Mouse (Mus musculus): ENCODE measurements at regions not wholly inside any gene's neighbourhood (a gene's known extent, or its start where the extent isn't known, plus 50 kb on each side); places are given as distances from the start of the nearest gene placed in this dataset.

GRCm38 (mm10) chr9:43942147-43942546 is 101.0 kb upstream of the Thy1 start:
- no peaks in the 10 kb centered on the region for H3K36me3 ChIP-seq (ENCODE audit: control insufficient read depth, insufficient read depth, low read length)
- no peak overlapping the region for H3K4me3 ChIP-seq (ENCODE audit: low read length)
- H3K9ac ChIP-seq (ENCODE audit: low read depth, low read length) = no peak overlapping the region
- peaks cover 2% of the 10 kb centered on the region; the same call in 1 of the 2 replicates for H3K27me3 ChIP-seq (replicated peaks; ENCODE audit: control insufficient read depth, insufficient read depth, low read length)
- ATAC-seq = no peak
- H3K27ac ChIP-seq (ENCODE audit: low read depth, low read length) = no peak overlapping the region
- peaks cover 3% of the 10 kb centered on the region for H3K4me1 ChIP-seq (ENCODE audit: control insufficient read depth, insufficient read depth, low read depth, low read length)
- H3K9me3 ChIP-seq (ENCODE audit: control insufficient read depth, low read length) = no peaks in the 10 kb centered on the region
- WGBS = 83% methylated on average over 5 of the region's 5 CpGs
- no peak overlapping the region for H3K4me2 ChIP-seq (ENCODE audit: low read length)

DNA sequence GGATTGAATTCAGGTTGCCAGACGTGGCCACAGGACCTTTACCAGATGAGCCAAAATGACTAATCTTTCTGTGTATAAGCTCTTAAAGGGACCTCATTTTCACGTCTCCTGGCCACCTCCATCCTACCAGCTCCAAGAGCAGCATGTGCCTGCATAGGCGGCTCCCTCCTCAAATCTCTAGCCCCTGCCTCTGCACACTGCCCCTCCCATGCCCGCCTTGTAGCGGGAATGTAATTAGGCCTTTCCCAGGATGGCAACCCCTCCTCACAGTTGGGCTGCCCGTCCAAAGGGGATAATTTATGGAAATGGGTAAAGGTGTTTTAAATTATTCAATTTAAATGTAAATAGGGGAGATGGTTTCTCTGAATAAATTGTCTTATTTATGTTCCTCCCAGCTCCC is 99.7 kb upstream of the Thy1 start:
- Histone ChIP-seq H3K9ac (ENCODE audit: low read depth, low read length) (no peak overlapping the region), H3K27me3 (replicated peaks; ENCODE audit: control insufficient read depth, insufficient read depth, low read length) (peaks cover 2% of the 10 kb centered on the region; the same call in 1 of the 2 replicates), H3K4me2 (ENCODE audit: low read length) (no peak overlapping the region), H3K27ac (ENCODE audit: low read depth, low read length) (no peak overlapping the region), H3K9me3 (ENCODE audit: control insufficient read depth, low read length) (no peaks in the 10 kb centered on the region), H3K4me3 (ENCODE audit: low read length) (no peak overlapping the region), H3K36me3 (ENCODE audit: control insufficient read depth, insufficient read depth, low read length) (no peaks in the 10 kb centered on the region), H3K4me1 (ENCODE audit: control insufficient read depth, insufficient read depth, low read depth, low read length) (peaks cover 5% of the 10 kb centered on the region)
- ATAC-seq = no peak
- 19% methylated on average over 6 of the region's 6 CpGs for WGBS

- Histone ChIP-seq H3K36me3 (ENCODE audit: control insufficient read depth, insufficient read depth, low read length) (no peaks in the 10 kb centered on the region), H3K4me2 (ENCODE audit: low read length) (no peak overlapping the region), H3K9me3 (ENCODE audit: control insufficient read depth, low read length) (no peaks in the 10 kb centered on the region), H3K4me3 (ENCODE audit: low read length) (no peak overlapping the region), H3K9ac (ENCODE audit: low read depth, low read length) (no peak overlapping the region), H3K27ac (ENCODE audit: low read depth, low read length) (no peak overlapping the region), H3K27me3 (replicated peaks; ENCODE audit: control insufficient read depth, insufficient read depth, low read length) (peaks cover 2% of the 10 kb centered on the region; the same call in 1 of the 2 replicates), H3K4me1 (ENCODE audit: control insufficient read depth, insufficient read depth, low read depth, low read length) (peaks cover 2% of the 10 kb centered on the region)
- 63% methylated on average over 13 of the region's 13 CpGs for WGBS
- ATAC-seq = peak; percentile 68
Observed at GRCm38 (mm10) chr9:43944816-43945741, 98.1 kb upstream of the Thy1 start.

GRCm38 (mm10) chr9:43945997-43946649 is 97.1 kb upstream of the Thy1 start:
- Histone ChIP-seq H3K4me1 (ENCODE audit: control insufficient read depth, insufficient read depth, low read depth, low read length) (peaks cover 2% of the 10 kb centered on the region), H3K36me3 (ENCODE audit: control insufficient read depth, insufficient read depth, low read length) (no peaks in the 10 kb centered on the region), H3K27me3 (replicated peaks; ENCODE audit: control insufficient read depth, insufficient read depth, low read length) (peaks cover 2% of the 10 kb centered on the region; the same call in 1 of the 2 replicates), H3K4me3 (ENCODE audit: low read length) (no peak overlapping the region), H3K4me2 (ENCODE audit: low read length) (no peak overlapping the region), H3K9me3 (ENCODE audit: control insufficient read depth, low read length) (no peaks in the 10 kb centered on the region), H3K27ac (ENCODE audit: low read depth, low read length) (no peak overlapping the region), H3K9ac (ENCODE audit: low read depth, low read length) (no peak overlapping the region)
- no peak for ATAC-seq
- WGBS = 85% methylated on average over 13 of the region's 13 CpGs

- Histone ChIP-seq H3K36me3 (ENCODE audit: control insufficient read depth, insufficient read depth, low read length) (no peaks in the 10 kb centered on the region), H3K9me3 (ENCODE audit: control insufficient read depth, low read length) (no peaks in the 10 kb centered on the region), H3K4me1 (ENCODE audit: control insufficient read depth, insufficient read depth, low read depth, low read length) (peaks cover 2% of the 10 kb centered on the region), H3K4me3 (ENCODE audit: low read length) (no peak overlapping the region), H3K9ac (ENCODE audit: low read depth, low read length) (no peak overlapping the region), H3K4me2 (ENCODE audit: low read length) (no peak overlapping the region), H3K27ac (ENCODE audit: low read depth, low read length) (no peak overlapping the region), H3K27me3 (replicated peaks; ENCODE audit: control insufficient read depth, insufficient read depth, low read length) (no peaks in the 10 kb centered on the region)
- 49% methylated on average over 5 of the region's 5 CpGs for WGBS
- no peak for ATAC-seq
Observed at GRCm38 (mm10) chr9:43947089-43947488, 96.1 kb upstream of the Thy1 start.

DNA sequence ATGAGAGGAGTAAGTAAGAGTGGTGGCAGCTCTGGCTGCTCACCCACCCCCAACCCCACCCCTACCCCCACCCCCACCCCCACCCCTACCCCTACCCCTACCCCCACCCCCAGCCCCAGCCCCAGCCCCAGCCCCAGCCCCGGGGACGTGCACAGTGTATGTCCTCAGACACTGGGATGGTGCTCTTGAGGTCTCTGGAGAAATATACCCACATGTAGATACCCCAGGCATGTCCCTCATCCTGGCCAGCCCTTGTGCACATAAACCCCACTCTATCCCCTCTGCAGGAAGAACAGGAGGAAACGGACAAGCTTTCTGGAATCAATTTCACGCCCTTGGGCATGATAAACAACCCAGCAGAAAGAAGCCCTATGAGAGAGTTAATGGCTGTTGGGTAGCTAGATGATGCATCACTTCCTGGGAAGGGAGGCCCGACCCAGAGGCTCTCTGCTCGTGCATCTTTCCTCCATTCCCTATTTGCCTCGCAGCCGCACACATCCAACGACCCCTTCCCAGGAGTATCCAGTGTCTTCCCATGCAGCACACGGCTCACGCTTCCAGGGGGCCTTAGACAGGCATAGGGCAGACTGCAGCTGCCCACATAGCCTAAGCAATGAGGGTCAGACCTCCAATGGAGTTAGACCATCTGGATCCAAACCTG is 95.6 kb upstream of the Thy1 start:
- Histone ChIP-seq H3K9me3 (ENCODE audit: control insufficient read depth, low read length) (no peaks in the 10 kb centered on the region), H3K4me3 (ENCODE audit: low read length) (no peak overlapping the region), H3K27ac (ENCODE audit: low read depth, low read length) (no peak overlapping the region), H3K4me2 (ENCODE audit: low read length) (no peak overlapping the region), H3K9ac (ENCODE audit: low read depth, low read length) (no peak overlapping the region), H3K36me3 (ENCODE audit: control insufficient read depth, insufficient read depth, low read length) (no peaks in the 10 kb centered on the region), H3K4me1 (ENCODE audit: control insufficient read depth, insufficient read depth, low read depth, low read length) (peaks cover 2% of the 10 kb centered on the region), H3K27me3 (replicated peaks; ENCODE audit: control insufficient read depth, insufficient read depth, low read length) (no peaks in the 10 kb centered on the region)
- peak; percentile 56 for ATAC-seq
- 27% methylated on average over 9 of the region's 11 CpGs for WGBS

- Histone ChIP-seq H3K9me3 (ENCODE audit: control insufficient read depth, low read length) (no peaks in the 10 kb centered on the region), H3K4me2 (ENCODE audit: low read length) (no peak overlapping the region), H3K4me1 (ENCODE audit: control insufficient read depth, insufficient read depth, low read depth, low read length) (no peaks in the 10 kb centered on the region; the same call in 1 of the 2 replicates), H3K9ac (ENCODE audit: low read depth, low read length) (no peak overlapping the region), H3K27ac (ENCODE audit: low read depth, low read length) (no peak overlapping the region), H3K36me3 (ENCODE audit: control insufficient read depth, insufficient read depth, low read length) (no peaks in the 10 kb centered on the region), H3K27me3 (replicated peaks; ENCODE audit: control insufficient read depth, insufficient read depth, low read length) (no peaks in the 10 kb centered on the region), H3K4me3 (ENCODE audit: low read length) (no peak overlapping the region)
- WGBS = 22% methylated on average over 7 of the region's 7 CpGs
- ATAC-seq = peak; percentile 79
Observed at GRCm38 (mm10) chr9:43953128-43953527, 90.1 kb upstream of the Thy1 start.

GRCm38 (mm10) chr9:43959541-43959940 is 83.6 kb upstream of the Thy1 start:
- Histone ChIP-seq H3K9ac (ENCODE audit: low read depth, low read length) (no peak overlapping the region), H3K27me3 (replicated peaks; ENCODE audit: control insufficient read depth, insufficient read depth, low read length) (no peaks in the 10 kb centered on the region), H3K4me2 (ENCODE audit: low read length) (no peak overlapping the region), H3K9me3 (ENCODE audit: control insufficient read depth, low read length) (no peaks in the 10 kb centered on the region), H3K4me1 (ENCODE audit: control insufficient read depth, insufficient read depth, low read depth, low read length) (no peaks in the 10 kb centered on the region), H3K27ac (ENCODE audit: low read depth, low read length) (no peak overlapping the region), H3K4me3 (ENCODE audit: low read length) (no peak overlapping the region), H3K36me3 (ENCODE audit: control insufficient read depth, insufficient read depth, low read length) (no peaks in the 10 kb centered on the region)
- whole genome bisulfite sequencing = 22% methylated on average over 9 of the region's 9 CpGs
- no peak for ATAC-seq

DNA sequence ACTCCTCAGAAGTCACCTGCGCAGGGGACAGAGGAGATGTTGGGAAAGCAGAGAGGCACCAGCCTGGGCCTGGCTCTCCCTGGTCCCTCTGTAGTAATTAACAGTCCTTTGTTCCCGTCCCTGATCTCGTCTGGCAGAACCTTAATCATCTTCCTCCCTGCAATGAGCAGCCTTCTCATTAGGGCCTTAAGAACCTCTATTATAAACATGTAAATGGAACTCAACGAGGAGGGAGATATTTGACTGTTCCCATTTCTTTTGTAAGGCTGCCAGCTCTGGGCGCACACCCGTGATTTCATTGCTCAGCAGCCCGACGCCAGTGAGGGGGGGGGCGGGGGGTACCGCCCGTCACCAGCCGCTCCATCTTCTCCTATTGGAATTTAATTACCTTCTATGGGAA is 81.8 kb upstream of the Thy1 start:
- Histone ChIP-seq H3K9me3 (ENCODE audit: control insufficient read depth, low read length) (no peaks in the 10 kb centered on the region), H3K9ac (ENCODE audit: low read depth, low read length) (no peak overlapping the region), H3K4me3 (ENCODE audit: low read length) (no peak overlapping the region), H3K36me3 (ENCODE audit: control insufficient read depth, insufficient read depth, low read length) (no peaks in the 10 kb centered on the region), H3K27me3 (replicated peaks; ENCODE audit: control insufficient read depth, insufficient read depth, low read length) (no peaks in the 10 kb centered on the region), H3K4me2 (ENCODE audit: low read length) (no peak overlapping the region), H3K27ac (ENCODE audit: low read depth, low read length) (no peak overlapping the region), H3K4me1 (ENCODE audit: control insufficient read depth, insufficient read depth, low read depth, low read length) (no peaks in the 10 kb centered on the region)
- WGBS = 25% methylated on average over 12 of the region's 12 CpGs
- no peak for ATAC-seq
